Mouse (Mus musculus) inflammation-experienced regulatory T-cells, adult 6 months (primary cell): ENCODE data around the gene Pde3a. TPM values are rescaled to one million over a fixed set of nuclear protein-coding genes. Genes with fewer than 3 reads are reported as not detected.

ENCODE experiments used
- ATAC-seq: one replicate; pipeline ENCODE4 v1.8.0; 2017
- polyA plus RNA-seq, 3 experiments: library from polyadenylated mRNA; unstranded; fragments of 100-300 nt; shearing (Covaris generic); gene quantifications; one replicate each; pipeline ENCODE4 v1.2.1; 2017

The Pde3a gene
- not detected for polyA plus RNA-seq

DNA sequence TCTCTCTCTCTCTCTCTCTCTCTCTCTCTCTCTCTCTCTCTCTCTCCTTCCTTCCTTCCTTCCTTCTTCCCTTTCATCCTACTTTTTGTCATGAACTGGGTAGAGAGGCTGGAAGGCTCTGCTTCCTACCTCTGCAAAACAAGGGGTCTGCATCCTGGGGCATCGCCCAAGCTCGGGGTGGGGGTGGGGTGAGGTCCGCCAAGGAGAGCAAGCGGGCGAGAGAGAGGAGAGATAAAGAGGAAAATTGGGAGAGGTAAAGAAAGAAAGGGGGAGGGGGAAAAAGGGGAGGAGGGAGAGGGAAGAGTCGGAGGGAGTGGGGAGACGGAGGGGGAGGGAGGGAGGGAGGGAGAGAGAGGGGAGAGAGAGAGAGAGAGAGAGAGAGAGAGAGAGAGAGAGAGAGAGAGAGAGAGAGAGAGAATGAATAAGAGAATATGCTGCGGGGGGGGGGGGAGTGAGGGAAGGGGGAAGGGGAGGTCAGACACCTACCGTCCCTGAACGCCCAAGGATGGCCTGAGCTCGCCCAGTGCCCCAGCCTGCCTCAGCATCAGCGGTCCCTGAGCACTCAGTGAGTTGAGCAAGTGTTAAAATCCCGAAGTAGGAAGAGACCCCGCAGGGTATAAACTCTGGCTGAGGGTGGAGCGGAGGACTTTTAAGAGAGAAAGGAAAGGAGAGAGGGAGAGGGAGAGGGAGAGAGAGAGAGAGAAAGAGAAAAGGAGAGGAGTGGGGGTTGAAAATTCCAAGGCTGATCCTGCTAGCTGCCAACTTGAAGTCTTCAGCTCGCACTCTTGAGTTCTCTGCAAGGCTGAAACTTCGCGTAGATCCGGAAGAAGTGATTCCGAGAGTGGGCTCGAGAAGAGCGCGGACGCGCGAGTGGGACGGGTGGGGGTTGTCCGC, at the start of gene Pde3a:
Gene Pde3a (plus strand): TSS at position 579 of the 894 bp plus-strand sequence.
- ATAC-seq: no peak

DNA sequence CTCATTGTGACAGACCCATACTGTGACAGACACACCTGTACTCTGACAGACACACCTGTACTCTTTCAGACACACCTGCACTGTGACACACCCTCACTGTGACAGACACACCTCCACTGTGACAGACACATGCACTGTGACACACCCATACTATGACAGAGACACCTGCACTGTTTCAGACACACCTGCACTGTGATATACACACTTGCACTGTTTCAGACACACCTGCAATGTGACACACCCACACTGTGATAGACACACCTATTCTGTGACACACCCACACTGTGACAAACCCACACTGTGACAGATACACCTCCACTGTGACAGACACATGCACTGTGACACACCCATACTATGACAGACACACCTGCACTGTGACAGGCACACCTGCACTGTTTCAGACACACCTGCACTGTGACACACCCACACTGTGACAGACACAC, 48.9 kb upstream of the Pde3a start:
- no peak for ATAC-seq

DNA sequence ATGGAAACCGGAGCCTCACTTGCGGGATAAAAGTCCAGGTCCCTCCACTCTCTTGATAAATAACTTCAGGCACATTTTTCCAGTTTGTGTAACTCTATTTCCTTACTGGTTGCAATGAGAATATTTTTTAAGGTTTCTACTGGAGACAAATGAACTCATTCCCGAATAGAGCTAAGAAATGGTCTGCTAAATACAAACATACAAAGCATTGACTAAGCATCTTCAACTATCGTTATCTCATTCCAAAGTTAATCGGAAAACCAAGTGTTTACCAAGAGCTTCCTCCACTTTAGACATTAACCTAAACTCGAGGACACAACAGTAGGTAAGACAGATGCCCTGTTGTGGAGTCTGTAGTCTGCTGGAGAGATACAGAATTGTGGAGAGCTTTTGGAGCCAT, 41.5 kb upstream of the Pde3a start:
- no peak for ATAC-seq

DNA sequence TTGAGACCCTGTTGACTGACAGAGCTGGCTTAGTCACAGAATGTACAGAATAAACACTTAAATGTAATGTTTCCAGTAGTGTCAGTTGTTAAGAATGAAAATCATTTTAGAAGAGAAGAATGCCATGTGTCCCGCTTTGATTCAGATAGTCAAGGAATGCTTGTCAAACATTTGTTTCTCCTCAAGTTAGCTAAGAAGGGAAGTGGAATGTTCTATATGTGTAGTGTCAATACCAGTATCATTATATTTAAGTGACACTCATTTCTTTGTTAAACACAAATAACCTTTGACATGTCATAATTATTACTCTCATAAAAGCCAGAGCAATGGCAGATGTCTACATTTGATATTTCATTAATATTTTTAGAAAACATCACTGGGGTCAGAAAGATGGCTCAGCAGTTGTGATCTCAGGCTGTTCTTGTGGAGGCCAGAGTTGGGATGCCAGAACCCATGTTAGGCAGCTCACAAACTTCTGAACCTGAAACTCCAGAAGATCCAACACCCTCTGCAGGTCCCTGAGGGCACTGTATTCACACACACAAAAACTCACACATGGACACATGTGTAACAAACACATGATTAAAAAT, 40.7 kb upstream of the Pde3a start:
- ATAC-seq: no peak

DNA sequence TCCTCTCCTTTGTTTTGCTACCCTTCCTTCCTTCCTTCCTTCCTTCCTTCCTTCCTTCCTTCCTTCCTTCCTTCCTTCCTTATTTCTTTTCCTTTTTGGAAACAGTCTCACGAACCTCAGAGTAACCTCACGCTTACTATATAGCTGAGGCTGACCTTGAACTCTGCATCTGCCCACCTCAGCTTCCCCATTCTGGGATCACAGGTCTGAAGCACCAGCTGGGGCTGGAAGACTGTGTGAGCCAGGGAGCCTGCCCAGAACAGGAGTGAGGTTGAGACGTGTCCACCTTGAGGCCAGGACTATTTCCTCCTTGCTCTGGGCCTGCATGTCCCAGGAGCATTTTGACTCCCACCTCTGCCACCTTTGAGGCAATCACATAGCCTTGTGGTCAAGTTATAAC, 39.0 kb upstream of the Pde3a start:
- ATAC-seq: no peak

DNA sequence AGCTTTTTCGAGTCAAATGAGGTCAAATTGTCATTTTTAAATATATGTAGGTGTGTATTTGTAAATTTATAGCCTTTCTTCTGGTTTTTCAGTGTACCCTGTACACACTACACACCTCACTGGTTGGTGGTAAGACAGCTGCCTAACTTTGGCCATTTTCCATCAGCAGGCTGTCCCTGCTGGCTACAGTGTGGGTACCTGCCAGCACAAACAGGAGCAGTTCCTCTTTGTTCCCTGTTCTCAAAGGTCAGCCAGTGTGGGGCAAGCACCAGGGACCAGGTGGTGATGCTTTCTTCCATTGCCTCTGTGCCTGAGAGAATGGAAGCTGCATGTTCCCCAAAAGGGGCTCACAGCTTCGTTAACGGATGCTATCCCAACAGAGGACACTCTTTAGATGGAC, 28.0 kb upstream of the Pde3a start:
- no peak for ATAC-seq

DNA sequence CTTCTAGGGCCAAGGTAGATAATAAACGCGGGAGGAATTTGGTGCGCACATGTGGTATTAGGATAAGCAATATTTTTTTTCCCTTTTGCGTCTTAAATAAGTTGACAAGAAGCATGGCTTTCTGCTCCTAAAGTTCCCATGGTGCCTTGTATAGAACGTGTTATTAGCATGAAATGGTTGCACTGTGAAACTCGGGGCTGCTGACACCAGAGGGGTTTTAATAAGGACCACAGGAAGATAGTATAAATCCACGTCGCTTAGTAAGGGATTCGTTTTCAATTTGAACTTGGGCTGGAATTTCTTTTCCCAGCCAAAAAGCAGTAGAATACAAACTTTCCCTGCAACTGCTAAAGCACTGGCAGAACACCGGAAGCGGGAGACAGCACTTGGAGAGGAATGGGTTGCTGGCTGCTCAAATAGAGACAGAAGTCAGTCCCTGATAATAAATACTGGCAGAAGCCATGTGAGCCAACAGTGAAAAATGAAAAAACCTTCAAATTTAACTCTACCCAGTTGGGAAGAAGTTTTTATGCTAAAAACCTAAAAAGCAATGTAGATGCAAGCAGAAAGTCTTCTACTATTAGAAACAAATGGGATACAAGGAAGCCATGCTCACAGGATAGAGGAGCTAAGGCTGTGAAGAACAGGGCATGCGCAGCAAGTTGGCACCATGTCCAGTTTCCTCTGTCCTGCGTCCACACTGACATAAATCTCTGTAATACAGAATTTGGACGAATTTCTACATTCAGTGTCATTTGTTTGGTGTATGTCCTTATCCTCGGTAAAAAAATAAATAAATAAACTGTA, 22.0 kb upstream of the Pde3a start:
- ATAC-seq: no peak

DNA sequence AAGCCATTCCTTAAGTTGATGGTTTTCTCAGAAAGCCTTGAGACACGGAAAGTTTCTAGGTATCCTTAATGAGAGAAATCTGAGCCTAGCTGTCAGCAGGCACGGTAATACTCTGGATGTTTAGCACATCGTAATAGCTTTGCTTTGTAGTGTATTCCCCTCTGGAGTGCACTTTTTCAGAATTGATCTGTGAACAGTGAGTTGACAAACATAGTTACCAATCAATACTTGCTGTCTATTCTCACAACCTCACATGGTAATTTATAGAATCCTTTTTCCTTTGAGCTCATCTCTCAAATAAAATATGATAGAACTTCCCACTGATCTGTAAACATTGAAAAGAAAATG, 21.4 kb upstream of the Pde3a start:
- ATAC-seq: no peak

DNA sequence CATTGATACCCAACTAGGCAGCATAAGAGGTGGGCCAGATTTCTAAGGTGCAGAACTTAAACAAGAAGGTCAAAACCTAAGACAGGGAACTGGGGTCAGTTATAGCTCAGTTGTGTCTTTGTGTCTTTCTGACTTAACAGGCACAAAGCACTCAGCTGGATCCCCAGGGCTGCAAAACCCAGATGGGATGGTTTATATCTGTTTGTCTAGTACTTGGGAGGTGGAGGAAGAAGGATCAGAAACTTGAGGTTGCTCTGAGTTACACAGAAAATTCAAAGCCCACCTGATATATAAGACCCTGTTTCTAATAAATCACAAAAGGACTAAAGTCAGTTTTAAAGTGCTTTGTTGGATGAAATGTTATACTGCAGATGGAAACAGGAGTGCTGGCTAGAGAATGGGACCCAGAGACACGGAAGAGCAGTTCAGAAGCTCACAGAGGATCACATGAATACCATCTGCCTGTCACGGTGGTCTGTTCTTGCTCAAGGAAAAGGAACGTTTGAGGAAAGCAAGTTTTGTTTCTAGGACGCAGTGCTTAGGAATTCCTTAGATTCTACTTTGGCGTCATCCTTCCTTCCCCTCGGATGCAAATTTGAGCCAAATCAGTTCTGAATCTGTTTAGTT, 16.2 kb upstream of the Pde3a start:
- no peak for ATAC-seq

DNA sequence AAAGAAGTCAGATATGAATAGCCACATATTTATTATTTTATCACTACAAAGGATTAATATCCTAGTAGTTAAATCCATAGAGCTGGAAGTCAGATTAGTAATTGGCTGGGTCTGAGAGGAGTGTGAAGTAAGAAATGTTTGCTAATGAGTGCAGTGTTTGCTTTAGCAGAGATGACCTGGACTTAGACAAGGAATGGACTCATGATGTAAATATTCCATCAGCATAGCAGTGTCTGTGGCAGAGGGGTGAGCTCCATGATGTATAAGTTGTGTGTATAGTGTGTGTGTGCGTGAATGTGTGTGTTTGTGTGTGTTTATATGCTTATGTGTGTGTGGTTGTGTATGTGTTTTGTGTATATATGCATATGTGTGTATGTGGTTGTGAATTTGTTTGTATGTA, 7.3 kb upstream of the Pde3a start:
- ATAC-seq: no peak

DNA sequence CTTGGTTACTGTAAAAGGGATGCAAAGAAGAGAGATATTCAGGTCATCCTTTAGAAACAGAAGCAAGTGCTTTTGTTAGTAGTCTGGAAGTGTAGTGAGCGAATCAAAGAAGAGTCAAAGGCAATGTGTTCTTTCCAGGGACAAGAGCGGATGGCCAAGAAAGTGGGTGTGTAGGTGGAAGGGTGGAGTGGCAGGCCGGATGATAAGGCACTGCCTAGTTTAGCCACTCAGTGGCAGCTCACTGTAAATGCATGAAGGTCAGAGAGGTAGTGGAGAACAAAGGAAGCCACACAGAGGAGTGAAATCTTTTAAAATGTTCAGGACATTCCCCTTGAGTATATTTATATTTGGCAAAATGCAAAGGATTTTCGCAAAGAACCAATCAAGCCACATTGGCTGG, 4.0 kb upstream of the Pde3a start:
- ATAC-seq: no peak

DNA sequence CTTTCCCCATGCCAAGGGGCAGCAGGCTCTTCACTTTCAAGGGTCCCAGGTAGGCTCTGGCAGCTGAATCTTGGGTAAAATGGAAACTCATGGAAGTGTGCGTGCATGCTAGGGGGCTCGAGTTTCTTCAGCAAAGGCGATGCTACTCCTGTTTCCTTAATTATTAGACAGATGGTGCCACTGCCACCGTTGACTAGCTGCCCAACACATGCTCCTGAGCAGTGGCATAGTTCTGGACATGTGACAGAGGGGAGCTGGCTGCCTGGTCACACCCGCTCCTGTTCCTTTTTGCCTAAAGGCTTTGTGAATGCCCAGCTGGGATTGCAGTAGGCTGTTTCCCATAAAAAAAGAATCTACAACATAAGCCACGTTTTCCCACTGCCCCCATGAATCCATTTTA, 2.7 kb upstream of the Pde3a start:
- ATAC-seq: no peak

DNA sequence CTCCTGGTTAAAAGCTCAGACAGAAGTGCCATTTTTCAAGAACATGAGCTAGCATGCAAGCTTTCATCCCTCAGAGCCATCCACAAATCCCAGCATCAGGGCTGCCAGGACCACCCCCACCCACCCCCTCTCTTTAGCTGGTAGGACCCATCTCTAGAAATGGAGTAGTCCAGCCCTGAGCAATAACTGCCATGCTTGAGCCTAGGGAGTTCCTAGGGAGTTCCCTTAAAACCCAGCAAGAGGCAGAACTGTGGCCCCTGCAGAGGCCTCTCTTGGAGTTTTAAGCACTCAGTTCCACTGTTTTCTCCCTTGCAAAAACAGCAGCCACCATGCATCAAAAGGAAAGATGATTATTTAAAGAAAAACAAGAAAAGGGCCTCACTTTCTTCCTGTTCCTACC, 988 bp upstream of the Pde3a start:
- no peak for ATAC-seq

DNA sequence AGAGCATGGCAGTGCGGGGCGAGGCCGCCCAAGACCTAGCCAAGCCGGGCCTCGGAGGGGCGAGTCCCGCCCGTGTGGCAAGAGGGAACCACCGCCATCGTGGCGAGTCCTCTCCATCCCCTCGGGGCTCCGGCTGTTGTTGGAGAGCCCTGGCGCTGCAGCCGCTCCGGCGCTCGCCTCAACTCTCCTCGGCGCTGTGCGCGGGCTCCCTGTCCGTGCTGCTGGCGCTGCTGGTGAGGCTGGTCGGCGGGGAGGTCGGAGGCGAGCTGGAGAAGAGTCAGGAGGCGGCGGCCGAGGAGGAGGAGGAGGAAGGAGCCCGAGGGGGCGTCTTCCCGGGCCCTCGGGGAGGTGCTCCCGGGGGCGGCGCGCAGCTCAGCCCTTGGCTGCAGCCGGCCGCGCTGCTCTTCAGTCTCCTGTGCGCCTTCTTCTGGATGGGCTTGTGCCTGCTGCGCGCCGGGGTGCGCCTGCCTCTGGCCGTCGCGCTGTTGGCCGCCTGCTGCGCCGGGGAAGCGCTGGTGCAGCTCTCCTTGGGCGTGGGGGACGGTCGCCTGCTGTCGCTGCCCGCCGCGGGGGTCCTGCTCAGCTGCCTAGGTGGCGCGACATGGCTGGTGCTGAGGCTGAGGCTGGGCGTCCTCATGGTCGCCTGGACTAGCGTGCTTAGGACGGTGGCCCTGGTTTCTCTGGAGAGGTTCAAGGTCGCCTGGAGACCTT, 671 bp downstream of the Pde3a start:
- ATAC-seq: no peak

DNA sequence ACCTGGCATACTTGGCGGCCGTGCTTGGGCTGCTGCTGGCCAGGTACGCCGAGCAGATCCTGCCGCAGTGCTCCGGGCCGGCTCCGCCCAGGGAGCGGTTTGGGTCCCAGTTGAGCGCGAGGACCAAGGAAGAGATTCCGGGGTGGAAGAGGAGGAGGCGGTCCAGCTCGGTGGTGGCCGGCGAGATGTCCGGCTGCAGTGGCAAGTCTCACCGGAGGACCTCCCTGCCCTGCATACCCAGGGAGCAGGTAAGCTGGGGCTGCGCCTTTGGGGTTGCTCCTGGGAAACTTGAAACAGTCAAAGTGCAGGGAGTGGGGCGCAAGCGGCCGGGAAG, 1.2 kb downstream of the Pde3a start:
- ATAC-seq: no peak

DNA sequence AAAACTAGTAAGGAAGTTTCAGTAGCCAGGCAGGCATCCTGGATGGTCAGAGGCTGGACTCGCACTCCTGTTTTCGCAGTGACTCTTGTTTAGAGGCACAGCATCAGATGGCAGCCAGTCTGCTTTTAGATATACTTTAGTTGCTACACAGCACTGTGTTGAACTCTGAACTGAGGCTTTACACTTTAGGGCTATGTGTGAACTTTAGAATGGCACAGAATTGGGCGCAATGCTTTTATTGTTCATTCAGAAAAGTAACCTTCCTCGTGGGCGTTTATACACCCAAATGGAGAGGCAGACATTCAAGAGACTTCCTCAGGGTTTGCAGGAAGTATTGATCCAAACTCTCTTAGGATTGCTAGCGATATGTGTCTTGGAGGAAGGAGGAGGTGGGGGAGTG, 1.9 kb downstream of the Pde3a start:
- ATAC-seq: no peak

DNA sequence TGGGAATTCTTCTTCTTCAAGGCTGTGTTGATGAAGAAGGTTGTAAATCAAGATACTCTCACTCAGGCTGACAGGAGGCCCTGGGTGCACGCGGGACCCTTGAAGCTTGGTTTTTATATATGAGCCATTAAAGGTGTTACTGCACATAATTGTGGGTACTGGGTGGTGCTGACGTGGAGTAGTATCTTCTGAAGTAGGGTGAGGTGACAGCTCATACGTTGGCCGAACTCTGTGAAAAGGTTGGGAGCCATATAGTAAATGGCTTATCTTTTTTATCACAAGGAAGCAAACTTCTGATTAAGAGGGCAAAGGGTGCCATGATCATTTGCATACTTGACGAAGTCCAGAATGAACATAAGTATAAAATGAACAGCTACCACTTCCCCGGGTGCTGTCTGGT, 3.5 kb downstream of the Pde3a start:
- ATAC-seq: no peak

DNA sequence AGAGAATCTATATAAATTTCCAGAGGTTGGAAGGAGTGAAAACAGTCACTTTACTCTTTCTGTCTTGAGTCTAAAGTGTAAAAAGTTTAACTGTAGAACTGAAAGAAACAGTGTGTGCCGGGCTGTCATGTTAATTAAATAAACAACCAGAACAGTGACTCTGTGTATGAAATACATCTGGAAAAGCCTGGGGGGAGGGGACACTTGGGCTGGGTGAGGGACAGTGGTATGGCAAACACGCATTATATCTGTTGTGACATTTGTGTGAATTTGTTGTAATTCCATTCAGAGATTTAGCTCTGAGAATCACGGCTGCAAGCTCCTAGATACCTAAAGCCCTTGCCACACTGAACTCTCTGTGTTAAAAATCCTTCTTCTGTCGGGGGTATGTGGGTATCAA, 5.9 kb downstream of the Pde3a start:
- no peak for ATAC-seq

DNA sequence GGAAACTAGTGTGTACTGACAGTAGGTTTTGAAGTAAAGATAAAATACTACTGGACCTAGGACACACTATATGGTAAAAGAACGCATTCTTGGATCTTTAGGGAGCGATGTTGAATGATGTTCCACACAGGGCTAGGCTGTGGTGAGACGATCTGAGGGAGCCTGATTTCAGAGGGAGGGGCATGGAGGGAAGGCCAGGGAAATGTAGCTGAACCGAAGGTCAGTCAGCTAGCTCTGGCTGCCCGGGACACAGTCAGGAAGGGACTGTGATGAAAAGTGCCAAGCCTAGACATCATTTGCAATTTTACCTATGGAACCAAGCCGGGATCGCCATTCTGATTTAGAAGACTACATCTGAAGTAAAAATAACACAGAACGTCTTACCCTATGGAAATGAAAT, 7.8 kb downstream of the Pde3a start:
- no peak for ATAC-seq

DNA sequence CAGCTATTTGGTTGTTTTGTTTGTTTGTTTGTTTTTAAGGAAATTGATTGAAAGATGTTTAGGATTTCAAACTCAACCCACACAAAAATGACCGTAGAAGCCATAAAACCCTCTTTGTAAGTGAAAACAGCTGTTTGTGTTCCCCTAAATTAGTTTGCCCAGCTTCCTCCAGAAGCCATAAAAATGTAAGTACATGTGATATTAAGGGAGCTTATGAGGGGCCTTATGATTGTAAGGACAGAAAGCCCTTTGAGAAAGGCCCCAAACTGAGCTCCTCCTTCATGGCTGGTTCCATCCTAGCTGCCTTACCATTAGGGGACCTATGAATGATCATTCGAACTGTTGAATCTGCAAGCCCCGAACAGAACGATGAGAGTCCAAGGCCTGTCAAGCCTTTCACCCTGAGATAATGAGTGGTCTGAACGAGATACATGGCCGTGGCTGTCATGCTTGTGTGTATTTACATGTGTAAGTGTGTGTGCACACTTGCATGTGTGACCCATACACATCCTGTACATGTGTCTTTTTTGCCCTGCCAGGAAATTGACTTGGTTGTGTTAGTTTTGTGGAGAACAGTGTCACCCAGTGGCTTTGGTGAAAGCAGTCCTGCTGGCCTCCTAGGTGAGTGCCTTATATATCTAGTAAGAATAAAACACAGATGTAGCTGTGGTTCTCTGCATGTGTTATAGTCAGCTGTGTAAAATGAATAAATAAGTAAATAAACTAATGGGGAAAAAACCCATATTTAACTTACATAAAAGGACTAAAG, 8.5 kb downstream of the Pde3a start:
- ATAC-seq: no peak

DNA sequence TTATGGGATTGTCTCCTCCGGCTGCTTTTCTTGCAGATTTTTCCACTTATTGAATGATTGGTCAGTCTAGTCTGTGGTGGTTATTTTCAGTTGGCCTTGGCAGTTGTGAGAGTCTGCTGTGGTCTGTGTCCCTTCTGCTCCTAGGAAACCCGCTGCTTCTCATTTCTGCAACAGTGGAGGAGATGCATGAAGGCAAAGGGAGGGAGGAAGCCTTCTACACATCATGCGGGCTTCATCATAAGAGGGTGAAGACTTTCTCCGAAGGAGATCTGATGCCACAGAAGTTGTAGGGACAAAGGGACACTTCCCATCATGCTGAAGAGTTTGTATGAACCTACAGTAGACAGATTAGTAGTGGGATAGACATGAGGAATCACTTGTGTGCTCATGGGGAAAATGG, 16.2 kb downstream of the Pde3a start:
- ATAC-seq: no peak
